In the genomic region with DNA sequence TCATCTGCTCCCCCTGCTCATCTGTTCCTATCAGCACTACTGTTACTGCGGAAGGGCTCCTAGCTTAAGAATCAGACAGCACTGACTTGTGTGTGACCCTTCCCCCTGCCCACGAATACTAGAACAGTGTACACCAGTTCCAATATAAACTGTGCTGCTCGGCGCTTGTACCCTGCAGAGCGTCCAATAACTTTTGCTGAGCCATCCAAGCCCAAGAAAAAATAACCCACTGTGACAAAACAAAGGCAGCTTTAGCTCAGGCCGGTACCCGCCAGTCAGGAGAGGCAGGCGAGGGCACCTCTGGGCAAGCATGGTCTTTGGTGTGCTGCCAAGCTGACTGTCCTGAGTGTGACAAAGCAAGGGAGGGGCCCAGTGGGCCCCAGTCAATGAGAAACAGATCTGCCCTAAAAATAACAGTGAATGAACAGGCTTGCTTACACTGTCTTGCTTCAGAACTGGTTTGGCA, we compare ENCODE assay signal across 9 mouse cellular contexts.
DNase-seq lines count a peak whose midpoint lies in the region; ATAC-seq and TF ChIP-seq lines count a peak whose summit lies in the region.
"Had no signal": no experiment of that assay in that cellular context is flagged by ENCODE, and none has a peak within 500 bp of the region (broad histone marks: within the 10 kb centered on the region; RNA-seq: fewer than 3 reads in every experiment).

No protein-coding gene starts in this region.

- H3K27ac ChIP-seq in testis, adult 2 months (ENCODE audit: control insufficient read depth, insufficient read depth, low read depth, low read length), result no peak overlapping the region
- H3K27ac ChIP-seq in stomach, embryonic 16.5 days (ENCODE audit: low read length), result peak overlapping the region; percentile 54; the same call in 1 of the 2 replicates
- H3K27ac ChIP-seq: liver, embryonic 13.5 days had no signal

- H3K9me3 ChIP-seq in stomach, embryonic 16.5 days (replicated peaks; ENCODE audit: control insufficient read depth, low read length), result no peaks in the 10 kb centered on the region
- H3K9me3 ChIP-seq: liver, embryonic 13.5 days had no signal

- no peak for TF ChIP-seq CTCF in testis, adult 2 months (IDR thresholded peaks at IDR 0.05; ENCODE audit: control insufficient read depth, insufficient read depth, insufficient replicate concordance, low read depth, low read length)

- H3K9ac ChIP-seq in stomach, embryonic 16.5 days (ENCODE audit: low read length), result no peak overlapping the region
- H3K9ac ChIP-seq: liver, embryonic 13.5 days had no signal

- intact Hi-C loops in heart, postnatal 25 days (cut with DNase I), result loop anchor here (10.0 kb wide), 1 partner anchor 195 kb away; no protein-coding TSS in a partner anchor

- no peaks in the 10 kb centered on the region for H3K27me3 ChIP-seq in testis, adult 2 months (ENCODE audit: control insufficient read depth, insufficient read depth, low read length)
- no peaks in the 10 kb centered on the region for H3K27me3 ChIP-seq in stomach, embryonic 16.5 days (ENCODE audit: control insufficient read depth, insufficient read depth, low read length)
- H3K27me3 ChIP-seq: liver, embryonic 13.5 days had no signal

- ATAC-seq in stomach, embryonic 16.5 days (ENCODE audit: insufficient read depth, low FRiP score), result peak; percentile 80; the same call in 1 of the 2 replicates

- no peaks in the 10 kb centered on the region for H3K36me3 ChIP-seq in testis, adult 2 months (ENCODE audit: control insufficient read depth, insufficient read depth, low read length)
- H3K36me3 ChIP-seq in stomach, embryonic 16.5 days (ENCODE audit: control insufficient read depth, insufficient read depth, low read length), result no peaks in the 10 kb centered on the region
- H3K36me3 ChIP-seq: liver, embryonic 13.5 days had no signal

- H3K4me1 ChIP-seq in testis, adult 2 months (ENCODE audit: control insufficient read depth, insufficient read depth, low read length), result no peaks in the 10 kb centered on the region
- 0 out of 2 replicates have a peak, but pooled peaks cover 7% of the 10 kb centered on the region for H3K4me1 ChIP-seq in stomach, embryonic 16.5 days (ENCODE audit: control insufficient read depth, insufficient read depth, low read length)
- H3K4me1 ChIP-seq: liver, embryonic 13.5 days had no signal

- 51% methylated on average over 8 of the region's 8 CpGs for WGBS in stomach, embryonic 16.5 days

- no peak overlapping the region for H3K4me2 ChIP-seq in stomach, embryonic 16.5 days (ENCODE audit: low read depth, low read length)
- H3K4me2 ChIP-seq: liver, embryonic 13.5 days had no signal

- no peak for TF ChIP-seq POLR2A in testis, adult 2 months (IDR thresholded peaks at IDR 0.05; ENCODE audit: control insufficient read depth, low read depth, low read length)

- peak overlapping the region; percentile 39 for H3K4me3 ChIP-seq in testis, adult 2 months (ENCODE audit: control insufficient read depth, low read depth, low read length)
- no peak overlapping the region for H3K4me3 ChIP-seq in stomach, embryonic 16.5 days (replicated peaks; ENCODE audit: low read length)
- H3K4me3 ChIP-seq: liver, embryonic 13.5 days had no signal

- DNase-seq in adrenal gland, postnatal 10 days, result peak; percentile 55
- DNase-seq in adrenal gland, adult 8-10 months, result no peak
- DNase-seq in testis, postnatal 10 days (ENCODE audit: low spot score), result no peak
- peak; percentile 47 for DNase-seq in heart, postnatal 25 days (ENCODE audit: low spot score)
- DNase-seq in left cerebral cortex, adult 9 months (ENCODE audit: low spot score in 2 of 2), result peak; percentile 15 to 45
- no peak for DNase-seq in spleen, postnatal 4 days (ENCODE audit: low spot score in 2 of 2)
- DNase-seq: liver, embryonic 13.5 days had no signal

Comparison
In these comparisons a context has a peak if more than half of its experiments do, and no peak if none do; other contexts are left out.
1. DNase-seq: peak in adrenal gland, postnatal 10 days (single experiment), heart, postnatal 25 days (single experiment) and left cerebral cortex, adult 9 months (2 of 2); none in adrenal gland, adult 8-10 months (single experiment), testis, postnatal 10 days (single experiment) and spleen, postnatal 4 days (0 of 2).